Mouse (Mus musculus) forebrain, embryonic 16.5 days (tissue): ENCODE measurements at regions not wholly inside any gene's neighbourhood (a gene's known extent, or its start where the extent isn't known, plus 50 kb on each side); places are given as distances from the start of the nearest gene placed in this dataset.
A peak's percentile ranks its signal among the peaks of the same experiment; 100 is the strongest.

ENCODE experiments used
- ATAC-seq: fragments of 200-750 bp; cut with Nextera tagmentation; 2 replicates; pipeline ENCODE4 v1.8.0; 2017; ENCODE audit warnings: mild to moderate bottlenecking, moderate library complexity
- H3K27ac ChIP-seq: fragments of 300-500 bp; sonication (generic); 2 replicates; pipeline ENCODE4 v1.5.1; 2014; ENCODE audit warnings: low read length, control low read depth
- H3K27me3 ChIP-seq: fragments of 300-500 bp; sonication (generic); replicated peaks from 2 replicates; pipeline ENCODE4 v1.6.1; 2014; ENCODE audit warnings: low read length; ENCODE audit not compliant: control insufficient read depth, insufficient read depth
- H3K36me3 ChIP-seq: fragments of 300-500 bp; sonication (generic); 2 replicates; pipeline ENCODE4 v1.6.1; 2014; ENCODE audit not compliant: control insufficient read depth, insufficient read depth
- H3K4me1 ChIP-seq: fragments of 300-500 bp; sonication (generic); replicated peaks from 2 replicates; pipeline ENCODE4 v1.6.1; 2014; ENCODE audit warnings: low read length; ENCODE audit not compliant: control insufficient read depth, insufficient read depth
- H3K4me2 ChIP-seq: fragments of 300-500 bp; sonication (generic); 2 replicates; pipeline ENCODE4 v1.6.1; 2014; ENCODE audit warnings: mild to moderate bottlenecking, low read length, control low read depth
- H3K4me3 ChIP-seq: fragments of 300-500 bp; sonication (generic); replicated peaks from 2 replicates; pipeline ENCODE4 v1.5.1; 2014; ENCODE audit warnings: mild to moderate bottlenecking, low read length, control low read depth
- H3K9ac ChIP-seq: fragments of 300-500 bp; sonication (generic); replicated peaks from 2 replicates; pipeline ENCODE4 v1.6.1; 2014; ENCODE audit warnings: low read depth, low read length, control low read depth
- H3K9me3 ChIP-seq: fragments of 300-500 bp; sonication (generic); 2 replicates; pipeline ENCODE4 v1.6.1; 2016; ENCODE audit warnings: low read length; ENCODE audit not compliant: control insufficient read depth
- WGBS: fragments of 180-500 bp; shearing (Covaris S2); extraction: QIAGEN DNeasy Blood & Tissue Kit; methylation state at CpG from one replicate; pipeline ENCODE4 v1.1.7; 2014; 5-methylcytosine and 5-hydroxymethylcytosine counted together

GRCm38 (mm10) chr8:103884873-103885780 lies 216.3 kb upstream of the Cdh5 start:
- no peak overlapping the region for H3K9ac ChIP-seq
- H3K27ac ChIP-seq, result no peak overlapping the region
- H3K4me3 ChIP-seq, result no peak overlapping the region
- WGBS, result 91% methylated on average over 12 of the region's 12 CpGs
- no peak for ATAC-seq
- no peak overlapping the region for H3K4me2 ChIP-seq
- H3K27me3 ChIP-seq, result no peaks in the 10 kb centered on the region
- H3K36me3 ChIP-seq, result no peaks in the 10 kb centered on the region
- no peaks in the 10 kb centered on the region for H3K9me3 ChIP-seq
- H3K4me1 ChIP-seq, result peaks cover 7% of the 10 kb centered on the region; the same call in 1 of the 2 replicates

GRCm38 (mm10) chr8:103894589-103894988 lies 206.8 kb upstream of the Cdh5 start:
- WGBS, result 59% methylated on average over 6 of the region's 6 CpGs
- Histone ChIP-seq H3K27me3 (no peaks in the 10 kb centered on the region), H3K9me3 (no peaks in the 10 kb centered on the region), H3K4me3 (no peak overlapping the region), H3K27ac (no peak overlapping the region), H3K4me2 (no peak overlapping the region), H3K36me3 (no peaks in the 10 kb centered on the region), H3K9ac (no peak overlapping the region), H3K4me1 (peaks cover 8% of the 10 kb centered on the region; the same call in 1 of the 2 replicates)
- ATAC-seq, result peak; percentile 85

DNA sequence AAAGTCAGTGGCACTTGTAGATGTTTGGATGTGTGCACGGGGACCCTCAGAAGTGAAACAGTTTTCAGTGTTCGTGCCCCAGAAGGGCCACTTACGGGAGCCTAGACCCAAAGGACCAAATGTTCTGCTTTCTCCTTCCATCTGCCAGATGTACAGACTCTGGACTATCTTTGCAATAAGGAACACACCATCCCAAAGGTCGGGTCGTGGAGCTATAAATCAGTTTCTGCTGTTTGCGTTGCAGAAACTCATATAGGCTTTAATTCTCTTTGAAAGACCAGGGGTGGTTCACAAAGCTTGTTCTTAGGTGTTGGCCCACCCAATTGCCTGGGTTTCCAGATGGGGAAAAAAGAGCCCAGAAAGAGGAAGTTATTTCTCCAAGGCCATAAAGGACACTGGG lies 206.3 kb upstream of the Cdh5 start:
- 90% methylated on average over 6 of the region's 6 CpGs for WGBS
- Histone ChIP-seq H3K36me3 (no peaks in the 10 kb centered on the region), H3K27me3 (no peaks in the 10 kb centered on the region), H3K9me3 (no peaks in the 10 kb centered on the region), H3K4me2 (no peak overlapping the region), H3K4me1 (peaks cover 8% of the 10 kb centered on the region; the same call in 1 of the 2 replicates), H3K27ac (no peak overlapping the region), H3K9ac (no peak overlapping the region), H3K4me3 (no peak overlapping the region)
- ATAC-seq, result no peak

DNA sequence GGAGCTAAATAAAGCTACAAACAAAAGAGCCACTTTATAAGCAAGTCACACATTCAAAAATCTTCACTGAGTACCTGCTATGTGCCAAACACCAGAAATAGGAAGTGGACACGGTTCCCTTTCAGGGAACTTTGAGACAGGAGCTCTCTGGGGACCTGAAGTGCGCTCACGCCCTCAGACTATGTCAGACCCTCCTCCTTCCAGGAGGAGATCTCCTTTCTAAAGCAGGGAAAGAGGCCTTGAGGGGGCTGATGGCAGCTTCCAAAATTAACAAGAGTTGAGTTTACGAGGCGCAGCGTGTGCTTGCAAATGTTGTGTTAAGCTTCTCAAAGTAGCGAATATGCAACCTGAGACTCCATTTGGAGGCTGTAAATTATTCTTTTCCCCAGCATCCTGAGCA lies 204.0 kb upstream of the Cdh5 start:
- no peak for ATAC-seq
- Histone ChIP-seq H3K36me3 (no peaks in the 10 kb centered on the region), H3K27ac (no peak overlapping the region), H3K9ac (no peak overlapping the region), H3K9me3 (no peaks in the 10 kb centered on the region), H3K27me3 (no peaks in the 10 kb centered on the region), H3K4me2 (no peak overlapping the region), H3K4me3 (no peak overlapping the region), H3K4me1 (peaks cover 8% of the 10 kb centered on the region; the same call in 1 of the 2 replicates)
- 81% methylated on average over 7 of the region's 7 CpGs for WGBS

DNA sequence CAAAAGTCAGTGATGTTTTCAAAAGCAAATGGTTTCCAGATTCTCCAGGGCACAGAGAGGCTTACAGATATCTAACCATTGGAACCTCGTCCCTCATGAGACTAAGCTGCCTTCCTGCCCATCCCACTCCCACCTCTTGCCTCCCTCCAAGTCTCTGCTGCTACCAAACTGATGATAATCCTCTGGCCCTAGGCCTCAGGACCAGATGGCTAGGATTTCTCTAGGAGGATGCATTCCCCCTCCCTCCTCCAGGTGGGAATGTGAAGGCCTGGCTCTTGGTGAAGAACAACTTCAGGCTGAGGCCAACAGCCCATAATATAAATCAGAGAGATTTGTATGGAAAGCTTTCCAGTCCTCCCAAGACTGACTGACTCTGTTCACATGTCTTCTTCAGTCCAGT lies 198.9 kb upstream of the Cdh5 start:
- H3K36me3 ChIP-seq, result no peaks in the 10 kb centered on the region
- no peak overlapping the region for H3K27ac ChIP-seq
- H3K4me3 ChIP-seq, result no peak overlapping the region
- H3K4me1 ChIP-seq, result no peaks in the 10 kb centered on the region
- 77% methylated on average over 1 of the region's 1 CpGs for WGBS
- H3K9me3 ChIP-seq, result no peaks in the 10 kb centered on the region
- H3K9ac ChIP-seq, result no peak overlapping the region
- no peak overlapping the region for H3K4me2 ChIP-seq
- no peaks in the 10 kb centered on the region for H3K27me3 ChIP-seq
- no peak for ATAC-seq

DNA sequence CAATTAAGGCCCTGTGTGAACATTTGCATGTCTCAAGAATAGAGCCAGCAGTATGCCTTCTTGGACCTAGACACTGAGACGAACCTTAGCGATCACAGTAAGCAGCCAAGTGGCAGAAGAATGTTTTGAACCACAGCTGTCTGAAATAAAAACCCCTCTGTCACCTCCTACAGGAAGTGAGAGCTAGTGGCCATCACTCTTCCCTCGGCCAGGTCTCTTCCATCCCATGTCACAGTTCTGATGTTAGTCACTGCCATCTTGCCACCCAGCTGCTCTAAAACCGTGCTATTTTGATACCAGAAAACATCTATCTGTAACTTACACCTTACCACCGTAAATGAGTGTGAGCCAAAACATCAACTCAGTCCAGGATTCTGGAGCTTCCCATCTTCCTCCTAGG lies 197.8 kb upstream of the Cdh5 start:
- 91% methylated on average over 5 of the region's 5 CpGs for WGBS
- no peaks in the 10 kb centered on the region for H3K9me3 ChIP-seq
- H3K36me3 ChIP-seq, result no peaks in the 10 kb centered on the region
- H3K4me3 ChIP-seq, result no peak overlapping the region
- no peak overlapping the region for H3K27ac ChIP-seq
- H3K27me3 ChIP-seq, result no peaks in the 10 kb centered on the region
- H3K9ac ChIP-seq, result no peak overlapping the region
- no peak overlapping the region for H3K4me2 ChIP-seq
- no peak for ATAC-seq
- H3K4me1 ChIP-seq, result no peaks in the 10 kb centered on the region

- 84% methylated on average over 4 of the region's 4 CpGs for WGBS
- no peak overlapping the region for H3K4me2 ChIP-seq
- H3K27ac ChIP-seq, result no peak overlapping the region
- no peaks in the 10 kb centered on the region for H3K27me3 ChIP-seq
- no peaks in the 10 kb centered on the region for H3K4me1 ChIP-seq
- H3K9ac ChIP-seq, result no peak overlapping the region
- no peak for ATAC-seq
- no peak overlapping the region for H3K4me3 ChIP-seq
- H3K9me3 ChIP-seq, result no peaks in the 10 kb centered on the region
- no peaks in the 10 kb centered on the region for H3K36me3 ChIP-seq
These were observed 193.8 kb upstream of the Cdh5 start for GRCm38 (mm10) chr8:103907662-103908061.

DNA sequence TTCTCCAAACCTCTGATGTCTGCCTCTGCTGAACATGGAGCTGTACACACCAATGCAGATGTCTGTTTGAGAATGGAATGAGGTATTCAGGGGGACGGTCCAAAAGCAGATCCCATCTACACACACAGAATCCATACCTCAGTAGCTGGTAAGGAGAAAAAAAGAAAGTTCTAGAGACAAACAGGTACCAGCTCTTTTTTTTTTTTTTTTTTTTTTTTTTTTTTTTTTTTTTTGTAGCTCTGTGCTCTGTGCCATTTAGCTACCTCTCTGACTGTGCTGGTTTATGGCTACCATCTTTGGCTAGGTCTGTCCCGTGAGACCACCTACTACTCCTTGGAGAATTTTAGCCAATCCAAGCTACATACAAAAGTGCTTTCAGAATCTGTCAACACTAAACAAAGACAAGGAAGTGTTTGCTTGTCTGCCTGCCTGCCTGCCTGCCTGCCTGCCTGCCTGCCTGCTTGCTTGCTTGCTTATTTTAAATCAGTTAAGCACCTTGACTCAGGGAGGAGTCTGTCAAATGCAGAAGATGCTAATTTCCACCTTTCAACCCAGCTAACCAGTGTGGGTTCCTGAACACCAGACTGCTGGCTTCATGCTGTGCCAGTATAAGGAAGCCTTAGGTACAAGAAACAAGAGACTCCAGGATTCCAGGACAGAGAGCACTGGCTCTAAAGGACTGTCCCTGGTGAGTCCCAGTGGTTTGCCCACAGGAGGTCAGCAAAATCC lies 190.0 kb upstream of the Cdh5 start:
- Histone ChIP-seq H3K4me3 (no peak overlapping the region), H3K9ac (no peak overlapping the region), H3K4me1 (0 out of 2 replicates have a peak, but pooled peaks cover 4% of the 10 kb centered on the region), H3K36me3 (no peaks in the 10 kb centered on the region), H3K9me3 (no peaks in the 10 kb centered on the region), H3K27me3 (no peaks in the 10 kb centered on the region), H3K27ac (no peak overlapping the region), H3K4me2 (no peak overlapping the region)
- WGBS, result 65% methylated on average over 2 of the region's 2 CpGs
- ATAC-seq, result no peak
